Mouse (Mus musculus): Measurements from ENCODE around the gene Lkaaear1.
A peak's percentile ranks its signal among the peaks of the same experiment; 100 is the strongest.

Gene Lkaaear1

GRCm38 (mm10) chr2:181698241-181698640 is at the start of gene Lkaaear1:
Gene Lkaaear1 (minus strand): TSS chr2:181698442.
- ATAC-seq (ENCODE audit: low TSS enrichment) = no peak

DNA sequence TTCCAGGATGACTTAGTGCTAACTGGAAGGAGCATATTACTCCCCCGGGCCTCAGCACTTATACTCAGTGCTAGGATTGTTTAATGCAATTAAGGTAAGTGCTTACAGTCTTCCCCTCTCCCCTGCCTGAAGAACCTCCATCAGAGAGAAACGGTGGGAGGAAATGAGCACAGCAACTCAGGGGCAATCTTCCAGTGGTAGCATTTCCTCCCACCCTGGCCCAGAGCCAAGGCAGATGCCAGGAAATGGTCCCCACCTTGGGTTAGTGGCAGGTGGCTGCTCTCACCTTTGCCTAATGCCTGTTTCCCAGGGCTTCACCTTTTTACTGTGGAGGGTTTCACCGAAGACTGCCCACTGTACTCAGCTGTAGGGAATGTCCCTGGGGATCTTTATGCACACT is 31.8 kb upstream of the Lkaaear1 start:
- no peak for ATAC-seq (ENCODE audit: low TSS enrichment)

DNA sequence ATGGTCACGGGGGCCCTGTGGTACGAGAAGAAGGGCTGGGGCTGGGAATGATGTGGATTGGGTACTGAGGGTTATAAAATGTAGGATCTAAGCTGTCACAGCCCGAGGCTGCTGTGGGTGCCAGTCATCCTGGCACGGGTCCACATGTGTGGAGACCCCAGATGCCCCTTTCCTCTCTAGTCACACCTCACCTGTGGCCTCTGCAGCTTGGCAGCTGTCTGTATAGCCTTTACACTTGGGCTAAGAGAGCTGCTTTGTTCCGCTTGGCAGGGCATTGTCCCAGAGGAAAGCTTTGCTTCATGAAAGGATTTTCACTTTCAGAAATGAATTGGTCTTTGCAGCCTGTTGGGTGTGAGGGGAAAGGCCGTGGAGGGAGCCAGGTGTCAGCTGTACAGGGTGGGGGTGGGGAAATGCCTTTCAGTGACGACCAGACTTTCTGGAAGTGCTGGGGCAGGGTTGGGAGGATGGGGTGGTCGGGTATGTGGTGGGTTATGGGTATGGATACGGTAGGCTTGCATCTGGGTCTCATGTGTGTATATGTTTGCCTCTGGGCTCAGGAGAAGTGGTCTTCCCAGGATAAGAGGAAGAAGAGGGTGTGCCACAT is 29.5 kb upstream of the Lkaaear1 start:
- no peak for ATAC-seq (ENCODE audit: low TSS enrichment)

DNA sequence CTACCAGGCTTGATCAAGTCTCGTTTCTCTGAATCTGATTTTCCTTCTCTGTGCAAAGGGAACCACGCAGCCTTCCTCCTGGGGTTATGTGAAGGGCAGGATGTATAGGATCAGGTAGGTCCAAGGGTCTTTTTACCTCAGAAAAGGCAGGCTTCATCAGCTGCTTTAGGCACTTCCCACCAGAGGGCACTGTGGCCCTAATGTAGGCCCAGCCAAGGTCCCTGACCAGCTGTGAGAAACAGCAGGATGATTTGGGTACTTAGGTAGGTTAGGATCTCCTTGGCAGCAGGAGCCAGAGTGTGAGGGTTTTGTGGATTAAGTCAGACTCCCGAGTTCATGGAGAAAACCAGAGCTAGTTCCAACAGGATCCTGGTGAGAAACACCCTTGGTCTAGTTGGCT is 24.0 kb upstream of the Lkaaear1 start:
- peak; percentile 62; the same call in 1 of the 2 replicates for ATAC-seq (ENCODE audit: low TSS enrichment)

- no peak for ATAC-seq (ENCODE audit: low TSS enrichment)
Measured at GRCm38 (mm10) chr2:181721200-181721599, 23.0 kb upstream of the Lkaaear1 start.

GRCm38 (mm10) chr2:181720061-181720460 is 21.8 kb upstream of the Lkaaear1 start:
- ATAC-seq (ENCODE audit: low TSS enrichment) = no peak

GRCm38 (mm10) chr2:181716991-181717390 is 18.7 kb upstream of the Lkaaear1 start:
- no peak for ATAC-seq (ENCODE audit: low TSS enrichment)

DNA sequence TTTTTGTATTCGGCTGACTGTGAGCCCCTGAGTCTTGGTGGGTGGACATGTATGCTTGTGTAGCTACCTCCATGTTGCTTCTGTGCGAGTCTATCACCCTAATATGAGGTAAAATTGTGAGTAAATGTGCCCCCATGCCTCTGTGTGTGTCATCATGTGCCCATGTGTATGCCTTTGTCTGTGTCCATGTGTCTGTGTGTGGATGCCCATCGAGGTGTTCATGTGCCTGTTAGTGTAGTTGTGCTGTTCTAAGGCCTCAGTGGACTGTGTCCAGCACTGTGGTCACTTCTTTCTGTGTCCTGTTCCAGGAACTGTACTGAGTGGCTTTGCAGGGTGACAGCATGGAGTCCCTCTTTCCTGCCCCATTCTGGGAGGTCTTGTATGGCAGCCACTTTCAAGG is 17.1 kb upstream of the Lkaaear1 start:
- peak; percentile 24 for ATAC-seq (ENCODE audit: low TSS enrichment)

DNA sequence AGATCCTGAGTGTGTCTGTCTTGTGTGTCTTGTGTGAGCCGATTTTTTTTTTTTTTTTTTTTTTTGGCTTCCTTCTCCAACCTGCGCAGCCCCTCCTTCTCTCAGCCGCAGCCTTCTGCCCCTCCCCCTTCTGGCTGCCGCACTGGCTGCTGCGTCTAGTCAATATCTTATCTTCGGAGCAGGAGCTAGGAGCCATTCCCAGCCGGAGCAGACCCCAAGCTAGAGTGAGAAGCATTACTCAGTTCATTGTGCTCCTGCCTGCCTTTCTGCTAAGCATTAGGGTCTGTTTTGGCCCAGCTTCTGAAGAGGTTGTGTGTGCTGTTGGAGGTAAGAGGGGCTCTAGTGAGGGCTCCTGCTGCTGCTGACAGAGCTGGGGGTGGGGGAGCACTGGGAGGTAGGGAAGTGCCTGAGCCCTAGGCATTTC is 16.7 kb upstream of the Lkaaear1 start, which contains the start of gene Oprl1:
Gene Oprl1, plus strand, starts transcription at position 114 of the 424 bp plus-strand sequence.
- ATAC-seq (ENCODE audit: low TSS enrichment) = peak; percentile 55

DNA sequence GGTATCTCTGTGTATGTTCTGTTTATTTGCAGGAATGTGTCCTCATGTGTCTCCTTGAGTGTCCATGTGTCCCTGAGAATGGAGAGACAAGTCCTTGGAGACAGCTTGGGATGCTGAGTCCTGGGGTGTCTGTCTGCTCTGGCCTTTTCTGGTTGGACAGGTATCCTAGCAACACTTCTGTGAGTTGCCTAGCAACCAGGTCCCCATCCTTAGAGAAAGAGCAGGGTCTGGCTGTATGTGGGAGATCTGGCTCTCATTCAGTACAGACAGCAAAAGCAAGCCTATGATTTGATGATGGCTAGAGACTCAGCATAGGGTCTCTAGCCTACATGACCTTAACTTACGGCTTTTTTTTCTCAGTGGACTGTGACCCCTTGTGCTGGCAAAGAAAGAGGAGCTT is 15.5 kb upstream of the Lkaaear1 start:
- ATAC-seq (ENCODE audit: low TSS enrichment) = peak; percentile 79

GRCm38 (mm10) chr2:181706668-181707067 is 8.4 kb upstream of the Lkaaear1 start:
- ATAC-seq (ENCODE audit: low TSS enrichment) = no peak

GRCm38 (mm10) chr2:181696801-181697420 is 1.3 kb downstream of the Lkaaear1 start:
- no peak for ATAC-seq (ENCODE audit: low TSS enrichment)

- ATAC-seq (ENCODE audit: low TSS enrichment) = no peak
Measured at GRCm38 (mm10) chr2:181695776-181696175, 2.5 kb downstream of the Lkaaear1 start.

DNA sequence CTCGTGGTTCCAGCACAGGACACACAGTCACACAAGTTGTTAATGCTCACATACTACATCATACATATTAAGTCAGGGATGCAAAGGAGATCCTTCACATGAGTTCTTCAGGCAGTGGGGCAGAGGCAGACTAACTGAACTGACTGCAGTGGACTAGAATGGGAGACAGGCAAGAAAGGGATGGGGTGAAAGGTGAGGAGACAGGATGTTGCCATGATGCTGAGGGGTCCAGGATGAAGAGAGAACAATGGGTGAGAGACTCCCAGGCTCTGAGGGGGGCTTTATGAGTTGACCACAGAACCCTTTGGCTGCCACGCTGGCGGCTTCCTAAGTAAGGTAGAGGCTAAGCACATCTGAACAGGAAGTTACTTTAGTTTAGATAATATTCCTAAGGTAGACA is 3.7 kb downstream of the Lkaaear1 start:
- no peak for ATAC-seq (ENCODE audit: low TSS enrichment)

GRCm38 (mm10) chr2:181693339-181694280 is 4.6 kb downstream of the Lkaaear1 start, which contains the start of gene Rgs19:
Gene Rgs19 (minus strand): TSS chr2:181693977.
- ATAC-seq (ENCODE audit: low TSS enrichment) = peak; percentile 53

DNA sequence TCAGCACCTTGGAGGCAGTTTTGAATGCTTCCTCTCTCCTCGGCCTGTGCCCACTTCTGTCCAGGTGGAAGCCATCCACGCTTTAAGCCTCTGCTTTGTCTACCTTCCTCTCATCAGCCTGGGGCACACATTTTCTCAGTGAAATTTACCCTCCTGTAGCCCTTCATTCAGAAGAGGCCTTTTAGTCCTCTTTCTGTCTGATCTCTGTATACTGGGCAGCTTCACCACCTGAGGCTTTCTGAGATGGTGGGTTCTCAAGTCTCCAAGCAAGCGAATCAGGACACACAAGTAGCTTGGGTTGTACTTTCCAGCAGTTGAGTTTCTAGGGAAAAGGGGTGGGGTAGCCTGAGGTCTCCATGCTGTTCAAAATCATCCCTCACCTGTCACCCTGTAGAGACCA is 5.9 kb downstream of the Lkaaear1 start:
- no peak for ATAC-seq (ENCODE audit: low TSS enrichment)

- ATAC-seq (ENCODE audit: low TSS enrichment) = no peak
Measured at GRCm38 (mm10) chr2:181691571-181691970, 6.7 kb downstream of the Lkaaear1 start.

DNA sequence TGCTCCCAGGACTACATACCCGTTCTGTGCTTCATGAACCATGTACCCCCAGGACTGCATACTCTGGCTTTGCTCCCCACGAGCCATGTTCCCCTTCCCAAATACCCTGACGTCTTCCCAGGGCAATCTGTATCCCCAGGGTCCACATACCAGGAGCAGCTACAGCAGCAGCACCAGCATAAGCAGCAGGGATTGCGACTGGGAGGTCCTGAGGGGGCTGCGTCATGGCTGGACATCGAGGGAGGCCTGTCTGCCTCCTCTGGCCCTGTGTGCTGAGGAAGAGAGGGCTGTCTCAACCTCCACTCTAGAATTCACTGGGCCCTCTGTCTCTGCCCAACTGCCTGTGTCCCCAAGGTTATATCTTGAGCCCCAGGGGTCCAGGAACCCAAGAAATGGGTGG is 7.2 kb downstream of the Lkaaear1 start:
- ATAC-seq (ENCODE audit: low TSS enrichment) = no peak

GRCm38 (mm10) chr2:181689466-181690160 is 8.6 kb downstream of the Lkaaear1 start:
- ATAC-seq (ENCODE audit: low TSS enrichment) = 0 out of 2 replicates have a peak, but pooled peaks have one; percentile 12

GRCm38 (mm10) chr2:181687586-181687985 is 10.7 kb downstream of the Lkaaear1 start:
- no peak for ATAC-seq (ENCODE audit: low TSS enrichment)

DNA sequence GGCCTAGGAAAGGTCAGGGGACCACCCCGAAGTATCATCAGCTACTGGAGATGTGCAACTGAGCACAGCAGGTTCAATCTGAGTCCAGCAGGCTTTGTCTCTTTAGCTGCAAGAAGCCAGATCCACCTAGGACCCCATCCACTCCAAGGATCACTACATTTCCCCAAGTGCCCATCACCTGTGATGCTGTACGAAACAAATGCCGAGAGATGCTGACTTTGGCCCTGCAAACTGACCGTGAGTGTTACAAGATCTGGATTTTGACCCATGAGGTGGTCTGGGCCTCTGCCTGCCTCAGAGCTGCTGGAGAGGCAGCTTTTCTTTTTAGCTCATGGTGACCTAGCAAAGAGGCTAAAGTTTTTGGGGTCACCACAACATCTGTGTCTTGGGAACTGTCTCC is 12.6 kb downstream of the Lkaaear1 start:
- ATAC-seq (ENCODE audit: low TSS enrichment) = no peak

DNA sequence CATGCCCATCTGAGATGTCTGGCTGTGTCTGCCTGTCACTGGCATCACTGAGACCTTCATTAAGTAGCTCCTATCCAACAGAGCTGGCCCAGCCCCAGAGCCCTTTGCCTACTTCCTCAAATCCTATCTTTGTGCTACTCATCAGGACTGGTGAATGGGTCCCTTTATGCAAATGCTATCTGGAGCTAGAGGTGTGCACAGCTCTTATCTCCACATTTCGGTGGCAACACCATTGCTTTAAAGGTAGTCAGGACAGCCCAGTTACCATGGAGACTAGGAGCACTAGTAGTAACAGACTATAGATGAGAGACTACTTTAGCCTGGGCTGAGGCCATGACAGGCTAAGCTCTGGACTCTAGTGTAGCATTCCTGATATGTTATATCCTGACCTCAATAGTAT is 13.5 kb downstream of the Lkaaear1 start:
- ATAC-seq (ENCODE audit: low TSS enrichment) = no peak

All from frontal cortex, adult (tissue).